Comparison of ENCODE assay signal across 14 mouse cellular contexts in genomic region chr4:119066791-119067190, GRCm38 (mm10).
"Had no signal": no experiment of that assay in that cellular context is flagged by ENCODE, and none has a peak within 500 bp of the region (broad histone marks: within the 10 kb centered on the region; RNA-seq: fewer than 3 reads in every experiment).

No protein-coding gene starts in this region.

- H3K36me3 ChIP-seq: liver, embryonic 15.5 days; midbrain, embryonic 12.5 days had no signal

- H3K9ac ChIP-seq: liver, embryonic 15.5 days; lung, embryonic 14.5 days; midbrain, embryonic 12.5 days had no signal

- H3K9me3 ChIP-seq: liver, embryonic 15.5 days; midbrain, embryonic 12.5 days had no signal

- H3K4me2 ChIP-seq: liver, embryonic 11.5 days; liver, embryonic 15.5 days; lung, embryonic 14.5 days; midbrain, embryonic 12.5 days had no signal

- H3K27ac ChIP-seq: layer of hippocampus, adult 2 months; liver, embryonic 15.5 days; macrophage; midbrain, embryonic 12.5 days had no signal

- DNase-seq: kidney, adult 8-10 months; kidney, postnatal 25 days; left cerebral cortex, postnatal 4 days; lung, embryonic 14.5 days; lung, postnatal 14 days; right cerebral cortex, postnatal 25 days; thymus, postnatal 4 days had no signal

- ATAC-seq: intestine, postnatal 0 days; midbrain, embryonic 16.5 days had no signal

- H3K4me3 ChIP-seq: layer of hippocampus, adult 2 months; liver, embryonic 15.5 days; midbrain, embryonic 12.5 days had no signal
